Mouse (Mus musculus) lung, embryonic 16.5 days (tissue): Measurements from ENCODE around the gene Fam234b. TPM values are rescaled to one million over a fixed set of nuclear protein-coding genes. Genes with fewer than 3 reads are reported as not detected.
A peak's percentile ranks its signal among the peaks of the same experiment; 100 is the strongest.

Source experiments
- ATAC-seq: fragments of 200-750 bp; cut with Nextera tagmentation; 2 replicates; pipeline ENCODE4 v1.8.0; 2017; ENCODE audit warnings: low read depth, mild to moderate bottlenecking, moderate library complexity
- H3K27ac ChIP-seq: fragments of 300-500 bp; sonication (generic); 2 replicates; pipeline ENCODE4 v1.5.1; 2014; ENCODE audit warnings: mild to moderate bottlenecking, control low read depth, low read length
- H3K27me3 ChIP-seq: fragments of 300-500 bp; sonication (generic); 2 replicates; pipeline ENCODE4 v1.6.1; 2014; ENCODE audit warnings: low read depth, low read length, mixed read lengths; ENCODE audit not compliant: control insufficient read depth, insufficient read depth
- H3K36me3 ChIP-seq: fragments of 300-500 bp; sonication (generic); 2 replicates; pipeline ENCODE4 v1.6.1; 2014; ENCODE audit warnings: low read length; ENCODE audit not compliant: control insufficient read depth, insufficient read depth
- H3K4me1 ChIP-seq: fragments of 300-500 bp; sonication (generic); replicated peaks from 2 replicates; pipeline ENCODE4 v1.6.1; 2014; ENCODE audit warnings: low read length, mixed read lengths; ENCODE audit not compliant: control insufficient read depth, insufficient read depth
- H3K4me2 ChIP-seq: fragments of 300-500 bp; sonication (generic); 2 replicates; pipeline ENCODE4 v1.6.1; 2014; ENCODE audit warnings: low read depth, low read length, control low read depth
- H3K4me3 ChIP-seq: fragments of 300-500 bp; sonication (generic); 2 replicates; pipeline ENCODE4 v1.5.1; 2014; ENCODE audit warnings: mild to moderate bottlenecking, low read length, control low read depth
- H3K9ac ChIP-seq: fragments of 300-500 bp; sonication (generic); 2 replicates; pipeline ENCODE4 v1.6.1; 2014; ENCODE audit warnings: low read length, control low read depth
- H3K9me3 ChIP-seq: fragments of 300-500 bp; sonication (generic); 2 replicates; pipeline ENCODE4 v1.6.1; 2016; ENCODE audit warnings: low read length; ENCODE audit not compliant: control insufficient read depth
- WGBS: fragments of 180-500 bp; shearing (Covaris S2); extraction: QIAGEN DNeasy Blood & Tissue Kit; methylation state at CpG from one replicate; pipeline ENCODE4 v1.1.7; 2014; 5-methylcytosine and 5-hydroxymethylcytosine counted together
- polyA plus RNA-seq: library from polyadenylated mRNA; unstranded; fragments of >200 nt; fragmentation: Nextera tagmentation; extraction: Ambion mirVana; gene quantifications from 2 replicates; pipeline ENCODE4 v1.2.1, GENCODE M21; 2015

The Fam234b gene
- polyA plus RNA-seq, 1 experiment from 2014 or later = 26.0 TPM

GRCm38 (mm10) chr6:135161356-135161755 is 36.4 kb upstream of the Fam234b start:
- 64% methylated on average over 4 of the region's 4 CpGs for WGBS
- no peak overlapping the region for H3K4me3 ChIP-seq

GRCm38 (mm10) chr6:135162311-135162710 is 35.5 kb upstream of the Fam234b start:
- no peak for ATAC-seq
- Histone ChIP-seq H3K4me2 (no peak overlapping the region), H3K9me3 (no peaks in the 10 kb centered on the region), H3K9ac (no peak overlapping the region), H3K27ac (no peak overlapping the region), H3K4me1 (peaks cover 2% of the 10 kb centered on the region; the same call in 1 of the 2 replicates), H3K27me3 (no peaks in the 10 kb centered on the region), H3K36me3 (no peaks in the 10 kb centered on the region), H3K4me3 (no peak overlapping the region)
- 79% methylated on average over 3 of the region's 3 CpGs for whole genome bisulfite sequencing

More at GRCm38 (mm10) chr6:135161356-135161755, 36.4 kb upstream of the Fam234b start:
- Histone ChIP-seq H3K9ac (no peak overlapping the region), H3K27ac (no peak overlapping the region), H3K27me3 (no peaks in the 10 kb centered on the region), H3K9me3 (no peaks in the 10 kb centered on the region), H3K4me2 (no peak overlapping the region), H3K36me3 (no peaks in the 10 kb centered on the region), H3K4me1 (peaks cover 2% of the 10 kb centered on the region; the same call in 1 of the 2 replicates)
- no peak for ATAC-seq

GRCm38 (mm10) chr6:135162861-135163260 is 34.9 kb upstream of the Fam234b start:
- Histone ChIP-seq H3K4me3 (no peak overlapping the region), H3K27me3 (no peaks in the 10 kb centered on the region), H3K36me3 (no peaks in the 10 kb centered on the region), H3K9ac (no peak overlapping the region), H3K4me1 (0 out of 2 replicates have a peak, but pooled peaks cover under 1% of the 10 kb centered on the region), H3K27ac (no peak overlapping the region), H3K9me3 (no peaks in the 10 kb centered on the region), H3K4me2 (no peak overlapping the region)
- WGBS = 57% methylated on average over 4 of the region's 4 CpGs
- ATAC-seq = no peak

- 70% methylated on average over 3 of the region's 3 CpGs for whole genome bisulfite sequencing
- H3K9ac ChIP-seq = no peak overlapping the region
- ATAC-seq = no peak
- H3K4me2 ChIP-seq = no peak overlapping the region
- no peaks in the 10 kb centered on the region for H3K27me3 ChIP-seq
- no peaks in the 10 kb centered on the region for H3K36me3 ChIP-seq
- H3K9me3 ChIP-seq = no peaks in the 10 kb centered on the region
- no peak overlapping the region for H3K27ac ChIP-seq
- H3K4me1 ChIP-seq = peaks cover 2% of the 10 kb centered on the region; the same call in 1 of the 2 replicates
- H3K4me3 ChIP-seq = no peak overlapping the region
Observed at GRCm38 (mm10) chr6:135165191-135165590, 32.6 kb upstream of the Fam234b start.

- H3K4me1 ChIP-seq = peaks cover 2% of the 10 kb centered on the region; the same call in 1 of the 2 replicates
- no peak overlapping the region for H3K4me2 ChIP-seq
- WGBS = 78% methylated on average over 2 of the region's 2 CpGs
- H3K9me3 ChIP-seq = no peaks in the 10 kb centered on the region
- no peak overlapping the region for H3K9ac ChIP-seq
- H3K36me3 ChIP-seq = no peaks in the 10 kb centered on the region
- no peaks in the 10 kb centered on the region for H3K27me3 ChIP-seq
- H3K4me3 ChIP-seq = no peak overlapping the region
- H3K27ac ChIP-seq = no peak overlapping the region
- ATAC-seq = no peak
Observed at GRCm38 (mm10) chr6:135165706-135166105, 32.1 kb upstream of the Fam234b start.

GRCm38 (mm10) chr6:135166262-135166661 is 31.5 kb upstream of the Fam234b start:
- Histone ChIP-seq H3K9ac (no peak overlapping the region), H3K4me1 (peaks cover 2% of the 10 kb centered on the region; the same call in 1 of the 2 replicates), H3K27ac (no peak overlapping the region), H3K9me3 (no peaks in the 10 kb centered on the region), H3K4me3 (no peak overlapping the region), H3K4me2 (no peak overlapping the region), H3K27me3 (no peaks in the 10 kb centered on the region), H3K36me3 (no peaks in the 10 kb centered on the region)
- WGBS = 87% methylated on average over 3 of the region's 3 CpGs
- no peak for ATAC-seq

- Histone ChIP-seq H3K9me3 (no peaks in the 10 kb centered on the region), H3K4me2 (peak overlapping the region; percentile 87; the same call in 1 of the 2 replicates), H3K4me1 (peaks cover 2% of the 10 kb centered on the region; the same call in 1 of the 2 replicates), H3K27ac (no peak overlapping the region), H3K27me3 (no peaks in the 10 kb centered on the region), H3K9ac (no peak overlapping the region), H3K4me3 (peak overlapping the region; percentile 68; the same call in 1 of the 2 replicates), H3K36me3 (no peaks in the 10 kb centered on the region)
- 62% methylated on average over 5 of the region's 5 CpGs for WGBS
- ATAC-seq = no peak
Observed at GRCm38 (mm10) chr6:135166712-135167111, 31.1 kb upstream of the Fam234b start.

- peak overlapping the region; percentile 68 for H3K4me3 ChIP-seq
- peak overlapping the region; percentile 87 for H3K4me2 ChIP-seq
- ATAC-seq = peak; percentile 96
- WGBS = 4% methylated on average over 46 of the region's 46 CpGs
- H3K27ac ChIP-seq = peak overlapping the region; percentile 70
- H3K9ac ChIP-seq = peak overlapping the region; percentile 77
- H3K27me3 ChIP-seq = no peaks in the 10 kb centered on the region
- H3K36me3 ChIP-seq = no peaks in the 10 kb centered on the region
- peaks cover 2% of the 10 kb centered on the region; the same call in 1 of the 2 replicates for H3K4me1 ChIP-seq
- H3K9me3 ChIP-seq = no peaks in the 10 kb centered on the region
Observed at GRCm38 (mm10) chr6:135167380-135168311, 30.1 kb upstream of the Fam234b start.

GRCm38 (mm10) chr6:135168471-135168870 is 29.3 kb upstream of the Fam234b start:
- Histone ChIP-seq H3K27me3 (no peaks in the 10 kb centered on the region), H3K9ac (peak overlapping the region; percentile 77), H3K36me3 (no peaks in the 10 kb centered on the region), H3K4me1 (peaks cover 2% of the 10 kb centered on the region; the same call in 1 of the 2 replicates), H3K27ac (no peak overlapping the region), H3K4me2 (peak overlapping the region; percentile 87), H3K9me3 (no peaks in the 10 kb centered on the region), H3K4me3 (peak overlapping the region; percentile 68)
- peak; percentile 8; the same call in 1 of the 2 replicates for ATAC-seq
- 78% methylated on average over 6 of the region's 6 CpGs for WGBS
